Mouse (Mus musculus) erythroblast, embryonic 14.5 days (primary cell): ENCODE results near the gene Acer3.

Source experiments
- GATA1 ChIP-seq: IDR thresholded peaks from 2 replicates; pipeline ENCODE4 v1.6.1; 2012; ENCODE audit warnings: low read length, inconsistent platforms, mixed read lengths
- TAL1 ChIP-seq: IDR thresholded peaks from 3 replicates; pipeline ENCODE4 v1.6.1; 2012; ENCODE audit warnings: low read length, inconsistent platforms, mixed read lengths

DNA sequence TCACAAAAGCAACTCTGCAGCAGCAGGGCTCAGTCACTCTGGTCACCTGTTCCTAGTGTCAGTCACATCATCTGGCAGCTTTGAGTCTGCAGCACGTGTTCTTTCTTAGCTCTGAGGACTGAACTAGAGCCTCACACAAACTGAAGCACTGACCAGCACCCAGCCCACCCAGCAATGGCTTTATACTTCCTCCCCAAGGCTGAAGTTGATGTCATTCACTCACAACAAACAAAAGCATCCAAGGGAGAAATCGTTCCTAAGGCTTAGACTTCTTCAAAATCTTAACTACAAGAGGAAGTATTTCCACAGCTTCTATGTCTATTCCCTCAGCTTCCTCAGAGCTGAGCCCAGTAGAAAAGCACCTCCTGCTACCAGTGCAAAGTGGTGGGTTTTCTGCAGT is 7.3 kb upstream of the Acer3 start:
- no peak for TF ChIP-seq TAL1
- TF ChIP-seq GATA1 = no peak
